Mouse (Mus musculus) WW6 (cell line): ENCODE results near the gene Trp63.

Experiments
- DNase-seq: peaks from one replicate; pipeline ENCODE4 v3.0.0-alpha.2; 2013; ENCODE audit warnings: low read depth, low spot score

Gene Trp63

DNA sequence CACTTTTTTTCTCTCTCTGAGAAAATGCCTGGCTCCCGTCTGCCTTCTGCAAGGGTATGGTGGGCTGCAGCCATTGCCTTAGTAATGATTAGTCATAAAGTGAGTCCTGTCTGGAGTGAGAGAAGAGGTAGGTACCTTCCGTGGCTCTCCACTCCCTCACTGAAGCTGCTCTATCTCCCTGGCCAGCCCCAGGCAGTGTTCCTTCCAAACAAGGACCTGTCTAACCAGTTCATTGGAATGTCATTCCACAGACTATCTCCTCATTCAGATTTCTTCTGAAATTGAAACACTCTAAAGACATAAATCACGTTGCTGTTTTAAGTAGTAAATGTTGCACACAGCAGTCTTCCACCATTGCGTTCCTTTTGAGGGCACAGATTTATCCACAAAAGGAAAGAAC is 96.4 kb downstream of the Trp63 start:
- DNase-seq: no peak

DNA sequence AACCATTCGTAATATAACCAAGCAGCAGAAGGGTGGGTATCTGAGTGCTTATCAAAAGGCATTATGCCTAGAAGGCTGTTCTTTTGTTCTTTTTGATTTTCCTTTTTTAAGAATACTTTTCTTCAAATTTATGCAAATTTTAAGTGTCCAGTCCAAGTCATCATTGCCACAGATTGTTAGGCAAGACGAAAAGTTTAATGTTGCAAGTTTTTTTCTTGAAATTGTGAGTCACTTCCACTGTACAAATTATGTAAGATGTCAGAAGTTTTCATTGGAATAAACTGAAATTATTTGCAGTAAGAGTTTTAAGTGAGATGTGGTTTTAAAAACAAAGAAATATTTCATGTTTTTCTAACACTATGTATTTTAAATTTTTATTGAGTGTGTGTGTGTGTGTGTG is 100.7 kb downstream of the Trp63 start:
- no peak for DNase-seq

DNA sequence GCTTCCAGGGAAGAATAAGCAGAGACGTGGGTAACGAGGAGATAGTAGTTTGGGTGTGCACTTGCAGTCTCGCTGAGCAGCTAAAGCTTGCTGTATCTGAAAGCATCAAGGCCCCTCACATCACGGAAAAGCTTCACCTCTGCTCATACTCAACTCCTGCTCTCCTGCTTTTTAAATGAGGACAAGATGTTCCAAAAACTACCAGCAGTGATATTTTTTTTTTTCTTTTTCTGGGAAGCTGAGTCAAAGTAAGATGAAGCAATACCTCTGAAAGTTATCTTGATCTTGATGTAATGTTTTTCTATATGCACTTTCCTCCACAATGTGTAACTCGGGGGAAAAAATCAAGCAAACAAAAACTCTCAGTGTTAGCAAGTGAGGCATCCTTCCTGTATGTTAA is 102.9 kb downstream of the Trp63 start:
- no peak for DNase-seq

DNA sequence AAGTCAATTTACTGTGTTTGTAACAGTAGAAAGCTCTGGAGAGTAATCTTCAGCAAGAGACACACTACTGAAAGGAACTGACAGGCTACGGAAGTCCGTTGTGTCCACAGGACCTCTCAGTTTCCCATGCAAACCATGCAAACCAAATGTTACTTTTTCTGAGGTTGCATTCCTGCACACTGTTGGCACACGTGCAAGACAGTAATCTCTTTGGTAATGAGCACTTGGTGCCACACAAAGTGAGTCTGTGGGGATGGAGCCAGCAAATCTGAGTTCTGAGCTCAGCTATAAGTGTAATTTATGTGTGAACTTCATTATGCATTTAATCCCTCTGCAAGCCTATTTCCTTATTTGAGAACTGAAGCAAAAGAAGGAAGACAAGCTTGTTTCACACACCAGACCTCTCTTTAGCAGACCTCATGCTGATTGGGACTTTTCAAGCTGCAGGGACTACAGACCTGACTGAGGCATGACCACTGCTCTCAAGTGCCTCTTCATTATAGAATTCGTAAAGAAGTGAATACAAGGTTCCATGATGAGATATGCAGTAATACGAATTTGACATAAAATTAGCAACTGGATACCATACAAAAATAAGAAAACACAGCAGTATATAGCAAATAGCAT is 109.2 kb downstream of the Trp63 start:
- DNase-seq: no peak

DNA sequence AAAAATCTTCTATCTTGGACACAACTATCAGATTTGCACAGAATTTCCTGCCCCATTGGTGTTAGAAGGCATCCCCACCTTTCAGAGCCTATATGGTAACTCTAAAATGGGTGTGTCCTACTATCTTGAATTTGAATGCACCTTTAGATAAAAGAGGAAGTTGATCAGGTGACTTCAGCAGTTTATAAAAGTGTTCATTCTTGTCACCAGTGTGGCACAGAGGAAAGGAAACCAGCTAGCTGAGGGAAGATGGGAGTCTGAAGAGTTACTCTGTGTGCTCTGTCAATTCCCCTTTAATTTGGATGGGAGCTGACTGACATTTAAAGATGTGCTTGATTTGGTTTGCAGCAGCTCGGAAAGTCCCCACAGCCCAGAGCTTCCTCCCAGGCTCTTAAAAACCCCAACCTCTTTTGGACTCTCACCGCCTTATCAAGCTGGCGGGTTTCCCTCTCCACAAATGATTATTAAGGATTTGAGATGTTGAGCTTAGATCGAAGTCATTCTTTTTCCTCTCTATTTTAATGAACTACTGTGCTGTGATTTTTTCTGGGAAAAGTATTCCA is 114.2 kb downstream of the Trp63 start:
- no peak for DNase-seq

DNA sequence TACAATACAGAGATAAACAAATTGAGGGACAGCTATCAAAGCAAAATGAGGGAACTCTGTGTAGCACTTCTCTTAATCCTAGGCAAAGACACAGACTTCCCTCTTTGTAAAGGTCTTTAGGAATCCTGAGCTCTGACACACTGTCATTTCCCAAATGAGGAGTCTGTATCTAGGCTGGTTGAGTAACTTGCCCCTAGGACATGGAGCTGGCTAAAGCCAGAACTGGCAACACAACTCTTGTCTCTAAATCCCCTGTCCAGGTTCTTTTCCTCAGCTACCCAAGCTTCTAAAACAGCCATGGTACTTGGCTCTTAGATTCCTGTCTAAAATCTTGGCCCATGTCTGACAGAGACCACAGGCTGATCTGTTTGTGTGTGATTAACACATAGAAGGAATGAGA is 116.1 kb downstream of the Trp63 start:
- no peak for DNase-seq

DNA sequence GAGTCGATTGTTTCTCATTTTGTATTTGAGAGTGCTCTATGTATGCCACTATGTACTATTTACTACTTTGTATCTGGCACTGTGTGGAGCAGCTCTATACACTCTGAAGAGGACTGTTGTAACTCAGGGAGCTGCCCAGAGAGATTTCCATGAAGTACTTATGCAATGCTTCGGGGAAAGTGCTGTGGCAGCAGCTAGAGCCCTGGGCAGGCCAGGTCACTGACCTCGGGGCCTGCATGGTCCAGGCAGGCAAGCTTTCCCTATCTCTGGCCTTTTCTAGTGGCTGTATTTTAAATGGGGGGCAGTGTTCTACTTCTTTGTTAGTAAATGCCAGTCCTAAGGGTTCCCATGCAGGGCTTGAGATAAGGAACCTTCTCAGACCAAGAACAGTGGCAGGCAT is 121.4 kb downstream of the Trp63 start:
- DNase-seq: no peak

DNA sequence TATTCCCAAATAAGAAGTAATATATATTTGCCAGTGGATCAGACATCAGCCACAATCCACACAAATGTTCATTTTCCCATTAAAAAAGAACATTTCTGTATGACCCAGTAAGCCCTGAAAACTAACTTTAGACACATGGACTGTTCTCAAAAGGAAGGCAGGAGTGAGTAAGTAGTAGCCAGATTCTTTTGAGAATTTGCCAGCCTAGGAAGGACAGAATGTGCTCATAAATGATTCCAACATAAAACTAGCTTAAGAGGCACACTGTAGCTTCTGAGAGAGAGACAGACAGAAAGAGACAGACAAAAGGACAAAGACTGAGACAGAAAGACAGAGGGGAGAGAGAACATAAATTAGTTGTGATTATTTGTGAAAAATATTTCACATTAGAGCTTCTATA is 123.6 kb downstream of the Trp63 start:
- DNase-seq: no peak

DNA sequence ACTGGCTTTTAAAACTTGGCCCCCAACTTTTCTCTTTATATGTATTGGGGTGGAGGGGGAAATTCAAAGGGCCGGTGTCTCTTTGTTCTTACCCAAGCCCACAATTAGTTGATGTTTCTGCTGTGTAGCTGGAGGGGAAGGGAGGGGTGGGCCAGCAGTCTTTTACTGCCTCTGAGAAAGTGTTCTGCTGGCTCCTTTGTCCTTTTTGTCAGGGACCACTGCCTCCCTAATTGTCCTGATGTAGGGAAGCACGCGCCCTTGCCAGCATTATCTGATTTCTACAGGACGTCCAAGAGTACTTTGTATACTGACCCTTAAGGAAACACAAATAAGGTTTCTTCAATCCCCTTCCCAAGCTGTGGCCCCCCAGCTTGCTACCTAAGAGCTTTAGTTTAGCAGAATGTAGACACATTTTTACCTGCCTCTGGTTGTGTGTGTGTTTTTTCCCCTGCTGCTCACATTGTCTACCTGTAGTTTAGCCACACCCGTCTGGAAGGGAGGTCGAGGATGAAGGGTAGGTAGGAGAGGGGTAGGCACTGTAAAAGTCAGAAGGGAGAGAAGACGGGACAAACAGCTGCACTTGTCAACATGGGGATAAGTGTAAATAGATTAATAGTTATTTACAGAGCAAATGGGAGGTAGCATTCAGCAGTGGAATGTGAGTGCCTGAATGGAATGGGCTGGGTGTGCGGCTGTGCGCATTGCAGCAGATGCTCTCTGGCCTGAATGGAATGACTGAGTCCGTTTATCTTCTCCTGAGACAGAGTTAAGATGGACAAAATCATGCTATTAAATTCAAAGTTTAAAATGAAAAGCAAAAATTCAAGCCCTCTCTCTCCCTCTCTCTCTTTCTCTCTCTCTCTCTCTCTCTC is 134.4 kb downstream of the Trp63 start:
- DNase-seq: no peak

DNA sequence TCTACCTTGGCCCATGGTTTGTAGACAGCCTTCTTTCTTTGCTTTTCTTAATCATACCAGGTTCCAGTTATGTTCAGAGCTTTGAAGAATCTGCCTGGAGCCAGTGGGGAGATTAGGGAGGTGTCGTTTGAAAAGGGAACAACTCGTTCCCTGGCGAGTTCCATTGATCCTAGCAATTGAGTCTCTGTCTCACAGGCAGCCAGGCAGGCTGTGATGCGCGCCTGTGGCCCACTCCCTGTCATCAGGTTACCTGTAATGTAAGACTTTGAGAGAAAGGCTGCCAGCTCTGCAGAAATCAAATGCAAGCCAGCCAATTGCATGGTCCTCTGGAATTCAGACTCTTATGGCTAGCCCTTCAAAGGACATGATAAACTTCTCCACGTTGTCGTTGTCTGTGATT is 142.5 kb downstream of the Trp63 start:
- no peak for DNase-seq

DNA sequence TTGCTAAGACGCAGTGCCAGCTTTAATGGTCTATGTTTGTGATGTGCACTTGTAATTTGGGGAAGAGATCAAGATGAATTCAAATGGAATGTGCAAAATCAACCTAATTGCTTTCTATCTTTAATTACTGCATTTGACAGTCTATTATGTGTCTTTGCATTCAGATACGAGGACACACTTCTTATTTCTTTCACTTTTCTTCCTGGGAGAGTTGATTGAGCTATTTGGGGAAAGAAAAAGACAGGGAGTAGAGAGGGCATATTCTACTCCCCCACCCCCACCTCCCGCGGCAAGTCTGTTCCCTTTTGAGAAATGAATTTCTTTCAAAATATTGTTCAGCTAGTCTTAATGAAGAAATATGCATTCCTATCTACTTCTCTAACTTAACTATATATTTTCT is 149.0 kb downstream of the Trp63 start:
- DNase-seq: no peak

DNA sequence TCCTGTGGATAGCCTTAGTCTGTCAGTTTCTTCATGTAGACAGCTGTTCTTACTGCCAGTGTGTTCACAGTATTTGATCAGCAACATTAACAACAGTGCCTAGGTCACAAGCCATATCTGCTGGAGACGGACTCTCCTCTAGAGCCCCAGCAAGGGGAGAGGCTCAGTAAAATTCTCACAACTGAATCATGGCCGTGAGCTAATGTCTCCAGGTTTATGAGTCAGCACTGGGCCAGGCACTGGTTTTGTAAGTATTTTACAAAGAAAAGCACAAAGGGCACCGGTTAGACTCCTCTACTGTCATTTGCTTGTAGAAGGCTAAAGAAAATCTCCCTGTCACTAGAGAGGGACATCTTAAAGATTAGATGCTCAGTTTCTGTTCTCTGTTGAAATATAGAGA is 151.7 kb downstream of the Trp63 start:
- no peak for DNase-seq

DNA sequence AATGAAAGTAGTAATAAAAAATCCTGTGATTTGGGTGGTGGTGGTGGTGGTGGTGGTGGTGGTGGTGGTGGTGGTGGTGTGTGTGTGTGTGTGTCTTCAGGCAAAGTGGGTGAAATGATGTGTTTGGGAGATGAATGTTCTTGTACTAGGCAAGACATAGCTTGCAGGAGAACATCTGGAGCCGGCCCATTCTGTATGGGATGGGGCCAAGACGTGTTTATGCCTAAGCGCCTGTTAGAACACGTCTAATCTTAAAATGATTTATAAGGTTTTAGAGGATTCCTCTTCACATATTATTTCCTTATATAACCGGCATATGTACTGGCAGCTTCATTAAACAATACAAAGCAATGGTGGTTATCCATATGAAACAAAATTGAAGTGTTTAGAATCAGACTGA is 152.2 kb downstream of the Trp63 start:
- DNase-seq: no peak

DNA sequence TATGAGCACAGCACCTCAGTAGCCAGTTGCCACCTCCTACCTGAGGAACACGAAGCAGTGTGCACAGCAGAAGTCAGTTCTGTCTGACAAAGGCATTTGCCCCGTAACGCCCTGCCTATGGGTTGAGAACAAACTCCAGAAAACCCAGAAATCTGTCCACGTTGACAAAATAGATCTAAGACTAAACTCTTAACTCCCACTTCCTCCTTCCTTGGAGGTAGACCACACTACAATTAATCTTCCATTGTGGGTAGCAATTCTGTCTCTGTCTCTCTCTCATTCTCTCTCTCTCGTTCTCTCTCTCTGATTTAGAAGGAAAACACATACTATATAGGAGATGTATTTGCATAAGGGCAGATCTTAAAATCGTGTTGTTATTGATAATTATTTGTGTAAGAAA is 159.4 kb downstream of the Trp63 start:
- no peak for DNase-seq

DNA sequence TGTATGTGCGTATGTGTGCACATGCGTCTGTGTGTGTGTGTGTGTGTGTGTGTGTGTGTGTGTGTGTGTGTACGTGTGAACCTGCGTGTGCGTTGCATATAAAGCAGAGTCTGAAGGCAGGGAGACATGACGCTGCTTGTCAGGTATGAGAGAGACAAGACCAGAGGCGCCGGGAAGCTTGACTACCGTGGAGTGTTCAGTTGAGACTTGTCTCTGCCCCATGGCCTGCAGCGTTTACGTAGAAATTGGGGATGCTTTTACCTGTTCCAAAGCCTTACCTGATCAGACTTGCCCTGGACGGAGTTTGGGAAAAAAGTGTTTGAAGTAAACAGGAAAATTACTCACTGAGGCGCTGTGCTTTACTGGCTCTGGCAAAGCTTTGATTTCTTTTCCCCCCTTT is 160.1 kb downstream of the Trp63 start:
- no peak for DNase-seq

DNA sequence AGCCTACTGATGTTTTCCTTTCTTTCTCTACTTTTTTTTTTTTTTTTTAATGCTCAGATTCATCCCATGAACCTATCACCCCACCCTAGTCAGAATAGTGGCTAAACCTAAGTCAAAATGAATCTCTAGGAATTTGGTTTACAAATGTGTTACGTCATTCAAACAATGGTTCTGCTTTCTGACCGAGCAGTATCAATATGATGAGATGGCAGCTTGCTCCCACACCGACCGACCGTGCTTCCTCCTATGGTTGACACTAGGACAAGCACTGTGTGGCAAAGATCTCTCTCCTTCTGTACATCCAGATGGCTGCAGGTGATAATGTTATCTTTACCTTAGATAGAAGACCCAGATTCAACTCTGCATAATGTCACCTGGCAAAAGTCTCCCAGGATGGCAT is 163.0 kb downstream of the Trp63 start:
- DNase-seq: no peak

DNA sequence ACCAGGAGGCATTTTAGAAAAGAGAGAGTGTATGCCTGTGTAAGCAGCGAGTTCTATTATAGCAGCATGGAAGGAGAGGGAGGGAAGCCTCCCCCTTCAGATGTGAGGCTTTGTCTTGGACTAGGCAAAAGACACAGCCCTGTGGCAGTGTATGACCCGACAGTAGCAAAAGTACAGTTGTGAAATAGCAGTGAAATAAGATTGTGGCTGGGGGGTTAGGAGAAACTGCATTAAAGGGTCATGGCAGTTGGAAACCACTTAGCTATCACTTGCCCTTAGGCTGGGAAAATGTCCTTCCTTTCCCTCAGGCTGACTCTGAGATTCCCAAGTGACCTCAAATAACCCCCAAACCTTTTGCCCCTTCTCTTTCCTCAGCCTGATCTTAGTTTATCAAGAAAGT is 164.9 kb downstream of the Trp63 start:
- DNase-seq: no peak

DNA sequence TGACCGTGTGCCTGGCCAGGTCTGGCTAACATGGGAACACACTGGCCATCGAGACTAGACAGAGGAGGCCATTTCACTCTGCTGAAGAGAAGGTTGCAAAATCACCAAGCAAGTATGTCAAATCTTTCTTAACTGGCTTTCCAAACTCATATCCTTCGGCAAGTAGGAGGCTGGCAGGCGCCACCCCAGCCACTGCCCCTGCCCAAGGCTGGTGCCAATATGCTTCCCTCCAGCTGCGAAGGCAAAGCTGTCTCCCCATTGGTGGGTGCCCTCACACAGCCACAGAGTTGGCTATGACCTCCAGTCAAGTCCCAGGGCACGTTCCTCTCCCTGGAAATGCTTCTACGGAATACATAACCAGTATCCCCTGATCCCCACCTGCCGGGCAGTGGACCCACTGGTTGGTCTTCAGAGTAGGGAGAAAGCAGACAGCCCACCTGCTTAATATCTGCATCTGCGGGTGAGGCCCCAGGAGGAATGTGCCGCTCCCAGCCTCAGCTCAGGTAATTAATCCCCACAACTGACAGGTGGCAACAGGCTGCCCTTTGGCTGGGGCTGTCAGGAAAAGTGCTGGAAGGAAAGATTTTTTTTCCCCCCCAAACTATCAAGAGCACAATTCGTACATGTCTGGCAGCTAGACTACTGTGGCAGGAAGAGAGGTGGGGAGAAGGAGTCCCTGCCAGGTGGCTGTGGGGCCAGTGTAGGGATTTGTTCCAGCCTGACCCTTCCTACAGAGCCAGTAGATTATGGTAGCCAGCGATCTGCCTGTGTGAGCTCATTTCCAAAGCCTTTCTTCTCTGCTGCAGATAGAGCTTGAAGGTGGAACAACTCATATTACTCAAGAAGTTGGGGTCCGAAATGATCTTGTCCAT is 166.3 kb downstream of the Trp63 start:
- no peak for DNase-seq

DNA sequence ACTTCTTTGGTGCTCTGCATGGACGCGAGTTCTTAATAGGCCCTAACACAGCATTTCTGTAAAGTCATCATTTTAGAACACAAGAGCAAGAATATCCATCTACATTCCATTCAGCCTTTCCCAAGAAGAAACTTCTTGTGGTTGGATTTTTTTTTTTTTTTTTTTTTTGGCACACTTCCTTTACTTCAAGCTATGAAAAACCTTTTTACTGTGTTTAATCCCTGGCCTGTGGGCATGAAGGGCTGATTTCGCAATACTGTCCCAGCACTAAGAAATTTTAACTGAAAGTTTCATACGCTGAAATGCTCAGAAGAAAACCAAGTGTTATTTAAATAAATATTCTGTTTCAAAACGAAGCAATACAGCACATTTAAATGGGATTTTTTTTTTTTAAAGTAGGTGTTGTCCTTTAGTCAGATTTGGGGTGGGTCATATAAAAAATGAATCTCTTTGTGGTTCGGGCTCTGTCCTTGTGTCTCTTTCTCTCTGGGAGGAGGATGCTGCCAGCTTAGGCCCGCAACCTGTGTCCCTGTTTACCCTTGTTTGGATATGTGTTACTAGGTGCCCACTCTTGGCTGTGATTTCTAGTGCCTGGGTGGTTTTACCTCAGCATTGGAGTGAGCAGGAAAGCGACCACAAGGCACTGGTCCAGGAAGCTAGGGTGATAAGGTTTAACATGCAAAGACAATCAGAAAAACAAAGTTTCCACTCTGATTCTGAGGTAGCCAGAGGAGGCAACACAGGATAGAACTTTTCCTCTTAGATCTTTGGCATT is 177.4 kb downstream of the Trp63 start:
- DNase-seq: no peak

DNA sequence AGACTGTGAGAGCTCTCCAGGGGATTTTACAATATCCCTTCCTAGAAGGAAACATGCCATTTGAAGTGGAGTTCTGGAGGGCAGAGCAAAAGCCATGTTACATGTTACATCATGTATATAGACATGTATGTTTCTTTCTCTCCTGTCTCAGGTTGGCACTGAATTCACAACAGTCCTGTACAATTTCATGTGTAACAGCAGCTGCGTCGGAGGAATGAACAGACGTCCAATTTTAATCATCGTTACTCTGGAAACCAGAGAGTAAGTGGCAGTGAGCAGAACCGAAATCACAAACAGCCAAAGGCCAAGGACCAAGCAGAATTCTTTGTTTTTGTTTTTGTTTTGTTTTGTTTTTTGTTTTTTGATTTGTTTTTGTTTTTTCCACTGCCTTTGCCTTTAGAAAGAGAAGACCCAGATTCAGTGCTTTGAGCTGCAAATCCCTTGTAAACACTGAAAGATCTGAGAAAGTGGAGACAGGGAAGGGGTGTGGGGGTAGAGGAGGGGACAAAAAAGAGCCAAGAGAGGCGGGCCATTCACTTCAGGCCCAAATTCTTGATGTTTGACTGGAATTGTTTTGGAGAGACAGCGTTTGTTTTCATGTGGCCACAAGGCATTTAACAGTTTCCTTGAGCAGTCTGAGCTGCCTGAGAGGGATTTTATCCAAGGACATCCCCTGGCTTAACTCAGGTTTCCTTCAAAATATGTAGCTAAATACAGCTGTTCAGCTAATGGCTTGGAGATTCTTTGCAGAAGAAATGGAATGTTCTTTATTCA is 181.7 kb downstream of the Trp63 start:
- no peak for DNase-seq

DNA sequence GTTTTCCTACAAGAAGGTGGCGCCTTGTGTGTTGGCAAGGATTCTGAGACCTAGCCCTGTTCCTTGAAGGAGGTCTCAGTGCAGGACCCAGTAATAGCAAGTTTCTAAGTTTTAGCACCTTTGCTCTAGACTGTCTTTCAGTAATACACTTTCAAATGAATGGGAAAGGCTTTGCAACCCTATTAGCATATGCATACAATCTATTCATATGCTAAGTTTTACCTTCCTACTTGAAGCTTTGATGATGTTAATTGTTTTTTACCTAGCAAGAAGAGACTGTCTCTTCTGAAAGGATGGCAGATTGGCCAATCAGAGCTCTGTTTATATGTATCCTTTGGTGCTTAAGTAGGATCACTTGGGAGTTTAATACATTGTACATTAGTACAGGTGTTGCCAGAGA is 187.9 kb downstream of the Trp63 start:
- DNase-seq: peak; percentile 28
